In genomic region chr8:84255858-84256257, GRCm38 (mm10) we compare ENCODE assay signal across 8 mouse cellular contexts. TPM values are rescaled to one million over a fixed set of nuclear protein-coding genes. Genes with fewer than 3 reads are reported as not detected.
DNase-seq lines count a peak whose midpoint lies in the region; ATAC-seq and TF ChIP-seq lines count a peak whose summit lies in the region.

No protein-coding gene starts in this region.

- peak overlapping the region; percentile 72; the same call in 1 of the 2 replicates for H3K4me3 ChIP-seq in heart, postnatal 0 days (ENCODE audit: low read depth, low read length)
- peak overlapping the region; percentile 78 to 89 for H3K4me3 ChIP-seq in ES-E14 (ENCODE audit: insufficient read depth in 1 of 2, low read depth in 1 of 2, low read length in 2 of 2, poor library complexity in 1 of 2, severe bottlenecking in 1 of 2)
- no peak overlapping the region; the same call in 1 of the 2 replicates for H3K4me3 ChIP-seq in hindbrain, embryonic 11.5 days (ENCODE audit: low read depth, low read length)
- H3K4me3 ChIP-seq in midbrain, embryonic 12.5 days, result peak overlapping the region; percentile 85

- H3K9me3 ChIP-seq in heart, postnatal 0 days (replicated peaks; ENCODE audit: control insufficient read depth, low read length), result no peaks in the 10 kb centered on the region
- no peaks in the 10 kb centered on the region; the same call in 1 of the 2 replicates for H3K9me3 ChIP-seq in ES-E14 (ENCODE audit: control insufficient read depth, insufficient read depth, low read depth, low read length)
- H3K9me3 ChIP-seq in hindbrain, embryonic 11.5 days (ENCODE audit: control insufficient read depth, low read length), result no peaks in the 10 kb centered on the region
- no peaks in the 10 kb centered on the region for H3K9me3 ChIP-seq in midbrain, embryonic 12.5 days

- H3K27ac ChIP-seq in heart, postnatal 0 days (ENCODE audit: low read depth), result no peak overlapping the region
- 0 out of 2 replicates have a peak overlapping the region, but pooled peaks have one; percentile 5 for H3K27ac ChIP-seq in ES-E14 (ENCODE audit: insufficient read depth, low read depth, low read length, poor library complexity, severe bottlenecking)
- H3K27ac ChIP-seq in hindbrain, embryonic 11.5 days (ENCODE audit: low read depth, low read length), result no peak overlapping the region
- 0 out of 2 replicates have a peak overlapping the region, but pooled peaks have one; percentile 91 for H3K27ac ChIP-seq in midbrain, embryonic 12.5 days (replicated peaks)

- 84% methylated on average over 3 of the region's 3 CpGs for WGBS in heart, postnatal 0 days
- 87% methylated on average over 3 of the region's 3 CpGs for WGBS in hindbrain, embryonic 11.5 days
- 78% methylated on average over 3 of the region's 3 CpGs for WGBS in midbrain, embryonic 12.5 days

- ATAC-seq in heart, postnatal 0 days (ENCODE audit: insufficient read depth, low read depth), result no peak
- no peak for ATAC-seq in hindbrain, embryonic 11.5 days (ENCODE audit: low FRiP score)
- ATAC-seq in midbrain, embryonic 12.5 days (ENCODE audit: low FRiP score, low read depth), result no peak
- ATAC-seq in cerebellum, adult (ENCODE audit: insufficient number of reproducible peaks, low FRiP score, low TSS enrichment), result no peak

- in situ Hi-C loops in ES-E14 (cut with MboI; ENCODE audit: low sequenced_read_pairs in 2 of 2, unreplicated experiment in 2 of 2), result no loop called here

- H3K27me3 ChIP-seq in heart, postnatal 0 days (ENCODE audit: control insufficient read depth, insufficient read depth, low read length), result no peaks in the 10 kb centered on the region
- H3K27me3 ChIP-seq in hindbrain, embryonic 11.5 days (ENCODE audit: control insufficient read depth, insufficient read depth, low read length), result no peaks in the 10 kb centered on the region
- no peaks in the 10 kb centered on the region for H3K27me3 ChIP-seq in midbrain, embryonic 12.5 days

- peak overlapping the region; percentile 99; the same call in 1 of the 2 replicates for H3K4me2 ChIP-seq in heart, postnatal 0 days (ENCODE audit: low read depth, low read length)
- peak overlapping the region; percentile 94 for H3K4me2 ChIP-seq in hindbrain, embryonic 11.5 days (replicated peaks; ENCODE audit: low read depth, low read length)
- peak overlapping the region; percentile 91 for H3K4me2 ChIP-seq in midbrain, embryonic 12.5 days (replicated peaks)

- no peak for TF ChIP-seq EP300 in heart, postnatal 0 days (IDR thresholded peaks at IDR 0.05; ENCODE audit: low read depth)

- H3K36me3 ChIP-seq in heart, postnatal 0 days (replicated peaks; ENCODE audit: control insufficient read depth, insufficient read depth, low read length), result peaks cover 55% of the 10 kb centered on the region
- peaks cover 53% of the 10 kb centered on the region for H3K36me3 ChIP-seq in ES-E14 (ENCODE audit: control insufficient read depth, insufficient read depth, low read length, poor library complexity, severe bottlenecking)
- peaks cover 6% of the 10 kb centered on the region; the same call in 1 of the 2 replicates for H3K36me3 ChIP-seq in hindbrain, embryonic 11.5 days (ENCODE audit: control insufficient read depth, insufficient read depth, low read length)
- H3K36me3 ChIP-seq in midbrain, embryonic 12.5 days, result peaks cover 73% of the 10 kb centered on the region

- no peak for TF ChIP-seq CTCF in heart, postnatal 0 days (IDR thresholded peaks at IDR 0.05; ENCODE audit: low read depth)

- no peak overlapping the region for H3K9ac ChIP-seq in heart, postnatal 0 days (replicated peaks; ENCODE audit: low read depth, low read length)
- H3K9ac ChIP-seq in ES-E14 (ENCODE audit: insufficient read depth, low read depth, low read length, poor library complexity, severe bottlenecking), result peak overlapping the region; percentile 89
- 0 out of 2 replicates have a peak overlapping the region, but pooled peaks have one; percentile 74 for H3K9ac ChIP-seq in hindbrain, embryonic 11.5 days (ENCODE audit: low read depth, low read length)
- peak overlapping the region; percentile 77; the same call in 1 of the 2 replicates for H3K9ac ChIP-seq in midbrain, embryonic 12.5 days (replicated peaks)

- DNase-seq in heart, postnatal 0 days (ENCODE audit: low spot score), result no peak
- no peak for DNase-seq in heart, postnatal 25 days (ENCODE audit: low spot score)
- DNase-seq in ES-E14 (ENCODE audit: low read depth, low spot score), result no peak
- no peak for DNase-seq in hindbrain, embryonic 11.5 days (ENCODE audit: low spot score)
- DNase-seq in urinary bladder, postnatal 36 days (ENCODE audit: low spot score in 2 of 2), result no peak
- no peak for DNase-seq in spleen, adult 12 weeks (ENCODE audit: low spot score)

- H3K4me1 ChIP-seq in heart, postnatal 0 days (ENCODE audit: control insufficient read depth, insufficient read depth), result peaks cover 17% of the 10 kb centered on the region
- peaks cover 0 to 6% of the 10 kb centered on the region in 2 experiments; a peak in 1 of 4 replicates for H3K4me1 ChIP-seq in ES-E14 (ENCODE audit: control insufficient read depth in 2 of 2, insufficient read depth in 2 of 2, low read length in 2 of 2, poor library complexity in 1 of 2)
- 0 out of 2 replicates have a peak, but pooled peaks cover 5% of the 10 kb centered on the region for H3K4me1 ChIP-seq in hindbrain, embryonic 11.5 days (replicated peaks; ENCODE audit: control insufficient read depth, insufficient read depth, low read length)
- H3K4me1 ChIP-seq in midbrain, embryonic 12.5 days, result peaks cover 15% of the 10 kb centered on the region

- intact Hi-C loops in heart, postnatal 25 days (cut with DNase I), result loop anchor here (2.0 kb wide), 1 partner anchor 69 kb away; no protein-coding TSS in a partner anchor

TF ChIP-seq in ES-E14, 5 proteins besides CTCF, POLR2A, EP300 and RAD21:
- TF ChIP-seq CHD2 (IDR thresholded peaks at IDR 0.05; ENCODE audit: low read depth, low read length) (no peak), HCFC1 (IDR thresholded peaks at IDR 0.05; ENCODE audit: borderline replicate concordance, insufficient read depth, low read length) (no peak), MAFK (IDR thresholded peaks at IDR 0.05; ENCODE audit: insufficient read depth, low read depth, low read length) (no peak), ZC3H11A (IDR thresholded peaks at IDR 0.05; ENCODE audit: borderline replicate concordance, low read depth, low read length) (no peak), ZNF384 (IDR thresholded peaks at IDR 0.05; ENCODE audit: low read depth, low read length) (no peak)

RNA-seq across cellular contexts. Expression of gene Mri1, which starts 1.3 kb away (rescaled TPM):
- 25.8 and 74.7 TPM in 2 replicates for total RNA-seq in heart, postnatal 0 days (2014; rRNA removed; ENCODE audit: low replicate concordance)
- 37.3 and 39.2 TPM in 2 replicates for polyA plus RNA-seq in heart, postnatal 0 days (2015; fragmentation: Nextera tagmentation; extraction: Ambion mirVana)
- 10 to 100 TPM; 10.2 to 10.3 TPM for total RNA-seq in heart, postnatal 25 days (2021)
- total RNA-seq in ES-E14 (2012; rRNA removed), result 32.7 and 55.6 TPM in 2 replicates
- polyA plus RNA-seq in hindbrain, embryonic 11.5 days (2014; fragmentation: Nextera tagmentation; extraction: Ambion mirVana), result 49.8 and 51.2 TPM in 2 replicates
- polyA plus RNA-seq in midbrain, embryonic 12.5 days (2016; fragmentation: Nextera tagmentation; extraction: Ambion mirVana), result 61.0 and 63.6 TPM in 2 replicates

RNA-seq across cellular contexts. Expression of gene D8Ertd738e, which starts 6.3 kb away (rescaled TPM):
- 90.3 and 93.2 TPM in 2 replicates for total RNA-seq in heart, postnatal 0 days (2014; rRNA removed; ENCODE audit: low replicate concordance)
- polyA plus RNA-seq in heart, postnatal 0 days (2015; fragmentation: Nextera tagmentation; extraction: Ambion mirVana), result 382 and 414 TPM in 2 replicates
- total RNA-seq in heart, postnatal 25 days (2021), result 100 to 1,000 TPM; 227 to 240 TPM
- total RNA-seq in ES-E14 (2012; rRNA removed), result 148 and 181 TPM in 2 replicates
- 298 and 313 TPM in 2 replicates for polyA plus RNA-seq in hindbrain, embryonic 11.5 days (2014; fragmentation: Nextera tagmentation; extraction: Ambion mirVana)
- 268 TPM in 2 replicates for polyA plus RNA-seq in midbrain, embryonic 12.5 days (2016; fragmentation: Nextera tagmentation; extraction: Ambion mirVana)

RNA-seq across cellular contexts. Expression of gene Ccdc130, which starts 14.3 kb away (rescaled TPM):
- 7.0 and 14.4 TPM in 2 replicates for total RNA-seq in heart, postnatal 0 days (2014; rRNA removed; ENCODE audit: low replicate concordance)
- polyA plus RNA-seq in heart, postnatal 0 days (2015; fragmentation: Nextera tagmentation; extraction: Ambion mirVana), result 12.2 and 12.7 TPM in 2 replicates
- total RNA-seq in heart, postnatal 25 days (2021), result 10 to 100 TPM in 1 of 2 experiments, 1 to 10 TPM in 1; 9.2 to 10.3 TPM
- total RNA-seq in ES-E14 (2012; rRNA removed), result 12.5 and 14.9 TPM in 2 replicates
- 21.3 and 27.4 TPM in 2 replicates for polyA plus RNA-seq in hindbrain, embryonic 11.5 days (2014; fragmentation: Nextera tagmentation; extraction: Ambion mirVana)
- polyA plus RNA-seq in midbrain, embryonic 12.5 days (2016; fragmentation: Nextera tagmentation; extraction: Ambion mirVana), result 24.3 and 25.1 TPM in 2 replicates

RNA-seq across cellular contexts. Expression of gene Zswim4, which starts 19.0 kb away (rescaled TPM):
- 23.8 and 31.4 TPM in 2 replicates for total RNA-seq in heart, postnatal 0 days (2014; rRNA removed; ENCODE audit: low replicate concordance)
- 4.6 and 5.8 TPM in 2 replicates for polyA plus RNA-seq in heart, postnatal 0 days (2015; fragmentation: Nextera tagmentation; extraction: Ambion mirVana)
- 1 to 10 TPM; 8.2 to 8.8 TPM for total RNA-seq in heart, postnatal 25 days (2021)
- total RNA-seq in ES-E14 (2012; rRNA removed), result 22.1 and 24.6 TPM in 2 replicates
- polyA plus RNA-seq in hindbrain, embryonic 11.5 days (2014; fragmentation: Nextera tagmentation; extraction: Ambion mirVana), result 22.5 and 26.1 TPM in 2 replicates
- polyA plus RNA-seq in midbrain, embryonic 12.5 days (2016; fragmentation: Nextera tagmentation; extraction: Ambion mirVana), result 55.3 and 55.7 TPM in 2 replicates

Comparison
In these comparisons a context has a peak if more than half of its experiments do, and no peak if none do; other contexts are left out.
1. H3K27ac ChIP-seq: peak in ES-E14 (single experiment) and midbrain, embryonic 12.5 days (single experiment); none in heart, postnatal 0 days (single experiment) and hindbrain, embryonic 11.5 days (single experiment).
2. Peak in every context shown above with its lines, with median percentiles within 50 percentile points of each other: H3K4me2 ChIP-seq.